Mouse (Mus musculus) cerebellum, postnatal 36 days (tissue): ENCODE results near the gene Trit1.

Experiments
- DNase-seq, 2 experiments: peaks; one replicate each; pipeline ENCODE4 v3.0.0; 2021 to 2022; ENCODE audit warnings: mixed read lengths in 2 of 2

Trit1 gene

DNA sequence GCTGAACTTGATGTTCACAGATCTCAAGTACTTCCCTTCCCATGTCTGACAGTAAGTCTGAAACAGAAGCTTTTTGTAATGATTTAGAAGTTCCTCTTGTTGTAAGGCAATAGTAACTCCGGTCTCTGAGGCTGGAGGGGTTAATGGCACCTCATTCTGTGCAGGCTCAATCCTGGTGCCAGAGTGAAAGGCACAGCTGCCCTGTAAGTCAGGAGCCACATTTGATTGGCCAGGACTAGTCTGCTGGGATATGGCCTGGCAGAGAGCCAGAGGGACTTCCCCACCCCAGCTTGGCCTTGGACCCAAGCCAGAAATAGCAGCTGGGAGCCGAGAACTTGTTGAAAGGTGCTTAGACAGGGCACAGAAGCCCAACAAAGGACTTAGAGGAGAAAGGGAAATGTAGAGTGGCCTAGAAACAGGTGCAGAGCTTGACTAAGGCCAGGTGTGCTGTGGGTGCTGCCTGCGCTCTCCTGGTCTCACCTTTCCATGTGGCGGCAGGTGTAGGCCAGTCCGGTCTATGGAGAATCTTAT is 34.3 kb downstream of the Trit1 start:
- peak; percentile 46 to 53 for DNase-seq

DNA sequence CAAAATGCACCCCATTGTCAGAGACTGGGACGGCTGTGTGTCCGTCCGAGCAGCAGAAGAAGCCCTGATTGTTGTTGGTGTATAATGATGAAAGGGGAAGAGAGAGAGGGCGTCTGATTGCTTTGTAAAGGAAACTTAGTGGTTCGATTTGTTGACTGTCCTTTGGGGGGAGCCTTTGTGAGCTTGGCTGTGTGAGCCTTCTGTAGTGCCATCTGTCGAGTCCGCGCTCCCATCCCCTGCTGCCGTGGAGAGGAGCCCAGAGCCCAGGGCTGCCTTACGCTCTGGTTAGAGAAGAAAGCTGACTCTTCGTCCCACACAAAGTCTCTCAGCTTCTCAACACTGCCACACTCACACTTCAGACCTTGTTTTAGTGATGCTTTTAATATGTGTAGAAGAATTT is 36.8 kb downstream of the Trit1 start:
- peak; percentile 82 to 84 for DNase-seq

DNA sequence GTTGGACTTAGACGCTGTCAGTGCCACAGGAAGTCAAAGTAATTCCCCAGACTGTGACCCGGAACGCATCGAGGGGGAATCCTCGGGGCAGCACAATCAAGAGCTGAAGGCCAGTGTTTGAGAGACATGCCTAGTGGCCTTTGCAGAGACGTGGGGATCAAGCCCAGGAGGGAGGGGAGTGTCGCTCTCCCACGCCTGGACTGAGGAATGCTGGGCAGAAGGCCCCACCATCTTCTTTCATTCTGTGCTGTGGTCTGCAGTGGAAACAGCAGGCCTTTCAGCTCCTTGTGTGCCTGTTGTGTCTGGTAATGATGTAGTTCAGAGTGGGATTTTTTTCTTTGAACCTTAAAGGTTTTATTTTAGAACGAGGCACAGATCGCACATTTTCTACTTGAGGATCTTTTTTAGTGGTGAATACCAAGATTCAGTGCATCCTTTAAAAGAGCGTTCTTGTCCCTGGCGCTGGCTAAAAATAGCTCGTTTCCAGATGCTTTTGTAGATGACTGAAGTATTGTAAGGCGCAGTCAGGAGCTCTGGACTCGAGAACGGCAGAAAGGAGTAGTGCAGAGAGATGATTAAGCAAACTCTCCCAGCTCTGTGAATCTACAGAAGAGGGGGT is 37.9 kb downstream of the Trit1 start:
- DNase-seq = no peak

DNA sequence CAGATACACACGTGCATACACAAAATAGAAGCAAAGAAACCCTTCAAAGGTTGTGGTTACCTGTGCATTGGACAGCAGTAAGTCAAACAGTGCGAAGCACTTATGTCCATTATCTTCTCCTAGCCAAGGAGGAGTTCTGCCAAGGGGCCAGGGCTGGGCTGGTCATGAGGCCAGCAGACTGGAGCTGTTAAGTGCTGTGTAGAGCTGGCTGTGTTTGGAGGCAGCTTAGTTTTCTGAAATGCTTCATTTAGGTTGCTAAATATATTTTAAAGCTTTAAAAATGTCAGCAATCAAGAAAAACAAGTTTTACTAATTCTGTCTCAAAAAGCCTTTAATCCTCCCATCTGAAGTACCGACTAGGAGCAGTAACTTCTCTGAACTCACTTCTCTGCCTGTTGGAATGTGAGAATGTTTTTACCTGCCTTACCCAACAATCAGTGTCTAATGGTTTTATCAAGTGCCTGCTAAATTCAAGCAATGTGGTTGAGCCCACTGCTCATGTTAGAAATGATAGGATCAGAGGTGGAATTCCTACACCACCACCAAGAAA is 40.2 kb downstream of the Trit1 start:
- DNase-seq = no peak

DNA sequence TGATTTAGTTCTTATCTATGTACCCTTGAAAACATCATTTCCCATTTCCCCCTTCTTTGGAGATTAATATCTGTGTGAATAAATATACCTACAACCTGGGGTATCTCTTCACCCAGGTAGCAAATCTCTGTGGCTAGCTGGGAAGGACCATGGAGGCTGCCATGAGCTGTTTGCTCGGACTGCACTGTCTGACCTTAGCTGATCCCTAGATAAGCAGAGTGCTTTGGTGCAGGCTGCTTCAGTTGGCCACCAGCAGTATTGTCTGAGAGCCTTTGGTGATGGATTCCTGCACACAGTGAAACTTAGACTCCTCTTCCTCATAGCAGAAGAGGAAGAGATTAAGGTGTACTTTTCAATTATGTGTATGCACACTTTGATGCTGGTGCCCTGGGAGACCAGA is 41.6 kb downstream of the Trit1 start:
- no peak for DNase-seq

DNA sequence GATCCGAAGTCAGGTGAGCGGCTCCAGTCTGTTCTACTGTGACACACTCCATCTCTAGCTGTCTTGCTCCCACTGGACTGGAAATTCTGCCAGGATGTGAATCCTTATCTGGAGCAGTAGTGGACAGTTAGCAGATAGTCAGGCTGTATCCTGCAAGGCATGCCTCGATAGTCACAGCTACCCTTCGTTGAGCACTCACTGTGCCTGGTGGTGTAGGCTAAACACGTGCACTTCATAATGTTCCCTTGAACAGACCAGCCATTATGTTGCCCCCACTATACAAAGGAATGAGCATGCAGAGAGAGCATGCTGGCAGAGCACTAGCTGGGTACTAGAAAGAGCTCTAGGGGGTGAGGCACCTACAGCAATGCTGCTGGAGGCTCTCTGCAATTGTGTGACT is 45.3 kb downstream of the Trit1 start:
- DNase-seq = no peak

DNA sequence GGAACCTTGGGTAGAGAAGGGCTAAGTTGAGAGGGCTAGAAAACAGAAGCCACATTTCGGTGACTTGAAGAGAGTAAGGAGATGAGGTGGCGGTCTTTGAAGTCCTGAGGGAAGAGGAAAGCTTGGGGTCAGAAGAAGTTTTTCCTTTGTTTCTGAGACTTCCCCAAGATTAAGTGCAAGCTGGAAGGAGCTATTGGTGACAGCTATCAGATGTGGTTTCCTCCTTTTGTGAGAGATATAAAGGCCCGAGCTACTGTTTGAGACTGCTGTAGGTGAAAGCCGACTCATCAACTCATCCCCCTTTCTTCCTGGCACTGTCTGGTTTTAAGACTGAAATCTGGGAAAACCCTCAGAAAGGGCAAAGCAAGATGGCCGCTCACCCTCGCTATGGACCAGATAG is 52.2 kb downstream of the Trit1 start:
- DNase-seq = no peak

DNA sequence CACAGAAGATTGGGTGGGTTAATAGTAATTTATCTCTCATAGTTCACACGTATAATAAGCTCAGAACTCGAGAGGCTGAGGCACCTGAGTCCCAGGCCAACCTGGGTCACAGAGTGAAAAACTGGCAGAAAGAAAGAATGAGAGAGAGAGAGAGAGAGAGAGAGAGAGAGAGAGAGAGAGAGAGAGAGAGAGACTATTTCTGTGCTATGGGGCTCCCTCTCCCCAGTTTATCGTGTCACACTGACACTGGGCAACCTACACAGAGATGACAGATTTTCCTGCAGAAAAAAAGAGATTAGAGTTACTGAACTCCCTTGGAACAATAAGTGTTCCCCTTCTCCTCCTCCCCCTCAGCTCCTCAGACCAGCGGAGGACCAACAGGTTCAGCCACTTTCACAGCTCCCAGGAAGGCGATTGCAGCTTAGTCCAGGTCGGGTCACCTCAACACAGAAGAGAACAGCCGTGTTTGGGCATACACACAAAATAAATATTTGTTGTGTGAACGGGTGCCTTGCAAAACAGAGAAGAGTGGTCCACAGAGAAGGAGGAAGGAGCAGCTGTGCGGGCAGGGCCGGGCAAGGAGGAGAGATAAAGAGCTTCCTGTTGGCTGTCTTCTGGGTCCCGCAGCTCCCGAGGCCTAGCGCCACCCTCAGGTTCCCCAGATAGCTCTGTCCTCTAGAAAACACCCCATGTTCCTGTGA is 55.0 kb downstream of the Trit1 start:
- peak; percentile 36 to 48 for DNase-seq

DNA sequence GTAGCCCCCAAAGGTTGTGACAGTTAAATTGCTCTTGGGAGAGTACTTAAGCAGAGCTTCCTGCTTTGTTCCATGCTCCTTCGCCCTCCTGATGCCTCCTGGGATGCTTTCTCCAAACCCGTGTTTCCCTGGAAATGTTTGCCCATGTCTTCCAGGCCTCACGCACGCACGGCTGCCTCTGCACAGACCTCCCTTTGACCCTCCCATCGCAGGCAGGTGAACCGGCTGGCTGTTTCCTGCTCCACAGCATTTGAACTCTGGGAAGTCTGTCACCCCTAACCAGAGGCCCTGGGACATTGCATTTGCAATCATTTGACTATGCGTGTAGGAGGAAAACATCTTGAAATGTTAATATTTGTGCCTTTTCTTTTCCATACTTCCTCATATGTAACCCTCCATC is 60.5 kb downstream of the Trit1 start:
- DNase-seq = no peak

DNA sequence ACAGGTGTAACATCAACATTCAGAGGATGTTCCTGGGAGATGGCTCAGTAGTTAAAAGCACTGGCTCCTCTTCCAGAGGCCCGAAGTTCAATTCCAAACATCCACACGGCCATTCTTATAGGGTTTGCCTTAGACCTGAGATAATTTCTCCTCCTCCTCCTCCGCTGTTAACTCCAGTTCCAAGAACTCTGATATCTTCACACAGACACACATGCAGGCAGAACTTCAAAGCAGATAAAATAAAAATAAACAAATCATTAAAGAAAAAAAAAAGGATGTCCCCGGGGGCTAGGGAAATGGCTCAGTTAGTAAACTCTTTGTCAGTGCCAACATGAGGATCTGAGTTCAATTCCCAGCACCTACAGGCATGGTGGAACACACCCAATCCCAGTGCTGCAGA is 61.8 kb downstream of the Trit1 start:
- no peak for DNase-seq

DNA sequence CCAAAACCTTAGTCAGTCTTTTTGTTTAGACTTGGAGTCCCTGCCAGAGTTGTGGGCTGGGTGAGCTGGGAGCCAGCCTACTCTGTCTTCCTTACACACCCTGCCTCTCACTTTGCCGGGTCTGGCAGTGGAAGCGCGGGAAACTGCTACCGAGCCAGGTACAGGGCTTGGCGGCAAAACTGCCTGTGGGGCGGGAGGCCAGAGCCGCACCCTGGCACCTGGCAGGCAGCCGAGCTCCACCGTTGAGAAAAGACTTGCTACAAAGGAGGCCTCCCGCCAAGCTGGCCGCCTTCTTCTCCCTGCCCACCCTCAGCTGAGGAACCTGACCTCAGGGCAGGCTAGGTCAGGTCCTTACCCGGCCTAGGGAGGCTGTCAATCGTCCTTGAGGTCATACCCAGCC is 64.4 kb downstream of the Trit1 start:
- DNase-seq = peak; percentile 38 to 52

DNA sequence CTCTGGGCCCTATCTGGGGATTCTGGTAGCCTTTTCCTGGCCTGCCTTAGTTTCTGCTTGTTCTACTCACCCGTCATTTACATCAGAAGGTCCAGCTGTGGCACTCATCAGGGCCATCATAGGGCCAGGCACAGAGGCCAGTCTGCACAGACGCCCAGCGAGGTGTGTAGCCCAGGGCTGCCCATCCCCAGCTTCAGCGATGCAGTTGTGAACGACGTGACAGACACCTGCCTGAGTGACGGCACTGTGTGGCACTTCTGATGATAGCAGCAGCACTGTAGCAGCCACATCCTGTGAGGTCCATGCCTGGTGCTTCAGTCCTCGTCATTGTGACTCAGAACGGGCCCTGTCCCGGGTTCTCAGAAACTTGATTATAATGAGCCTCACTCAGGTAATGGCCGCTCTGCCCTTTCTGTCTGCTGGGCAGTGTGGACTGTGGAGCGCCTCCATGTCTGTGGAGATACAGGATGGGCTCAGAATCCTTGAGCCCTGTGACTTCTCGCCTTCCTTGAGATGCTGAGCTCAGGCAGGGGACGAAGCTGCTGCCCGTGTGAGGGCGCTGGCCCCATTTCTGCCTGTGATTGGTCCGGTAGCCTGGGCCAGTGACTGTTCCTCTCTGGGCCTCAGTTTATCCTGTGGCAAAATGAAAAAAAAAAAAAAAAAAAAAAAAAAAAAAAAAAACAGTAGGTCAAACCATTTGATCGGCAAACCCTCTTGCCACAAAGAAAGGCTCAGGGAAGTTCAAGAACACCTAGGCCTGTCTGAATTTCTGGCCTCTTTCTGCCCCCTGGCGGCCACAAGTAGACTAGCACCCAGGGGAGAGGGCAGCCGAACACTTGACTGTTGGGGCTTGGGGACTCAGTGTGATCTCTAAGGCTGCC is 66.1 kb downstream of the Trit1 start:
- peak; percentile 61 to 65 for DNase-seq

DNA sequence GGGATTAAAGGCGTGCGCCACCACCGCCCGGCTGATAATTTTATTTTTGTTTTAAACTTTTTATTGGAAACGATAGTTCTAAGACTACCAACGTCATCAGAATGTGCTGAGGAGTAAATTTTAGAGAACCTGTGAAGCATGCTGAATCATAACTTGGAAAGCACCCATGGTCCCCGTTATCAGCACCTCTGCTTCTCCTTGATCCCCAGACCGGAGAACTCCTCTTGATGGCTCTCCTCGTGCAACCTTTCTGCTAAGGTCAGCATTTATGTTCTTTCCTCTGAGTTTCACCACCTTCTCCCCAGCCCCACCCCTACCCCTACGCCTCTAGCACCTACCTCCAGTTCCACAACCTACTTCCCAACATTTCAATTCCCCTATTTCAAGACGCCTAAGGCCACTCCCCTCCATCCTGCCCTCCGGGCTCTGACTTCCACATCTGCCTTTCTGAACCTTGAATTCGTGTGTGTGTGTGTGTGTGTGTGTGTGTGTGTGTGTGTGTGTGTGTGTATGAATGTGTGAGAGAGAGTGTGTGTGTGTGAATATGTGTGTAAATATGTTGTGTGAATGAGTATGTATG is 67.0 kb downstream of the Trit1 start:
- no peak for DNase-seq

DNA sequence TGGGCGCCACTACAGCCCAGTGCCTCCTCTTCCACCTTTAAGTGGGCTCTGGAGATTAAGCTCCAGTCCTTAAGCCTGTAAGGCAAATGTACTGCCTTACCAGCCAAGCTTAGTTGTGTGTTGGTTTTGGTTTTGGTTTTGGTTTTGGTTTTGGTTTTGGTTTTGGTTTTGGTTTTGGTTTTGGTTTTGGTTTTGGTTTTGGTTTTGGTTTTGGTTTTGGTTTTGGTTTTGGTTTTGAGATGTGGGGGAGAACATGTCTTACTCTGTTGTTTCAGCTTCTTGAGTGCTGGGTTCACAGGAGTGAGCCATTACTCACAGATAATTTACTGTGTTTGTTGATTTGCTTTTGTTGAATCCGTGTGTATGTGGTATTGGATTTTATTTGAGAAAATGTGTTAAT is 68.9 kb downstream of the Trit1 start:
- DNase-seq = no peak

DNA sequence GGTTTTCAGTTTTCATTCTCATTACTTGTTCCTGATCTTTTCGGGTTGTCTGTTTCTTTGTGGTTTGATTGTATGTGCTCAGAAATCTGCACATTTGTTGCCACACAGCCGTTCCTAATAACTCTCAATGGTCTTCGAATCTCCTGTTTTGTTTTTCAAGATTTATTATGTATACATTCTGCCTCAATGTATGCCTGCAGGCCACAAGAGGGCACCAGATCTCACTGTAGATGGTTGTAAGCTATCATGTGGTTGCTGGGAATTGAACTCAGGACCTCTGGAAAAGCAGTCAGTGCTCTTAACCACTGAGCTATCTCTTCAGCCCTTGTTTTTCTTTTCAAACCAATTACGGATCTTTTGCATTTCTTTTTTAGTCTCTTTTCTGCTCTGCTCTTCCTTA is 70.0 kb downstream of the Trit1 start:
- DNase-seq = no peak

DNA sequence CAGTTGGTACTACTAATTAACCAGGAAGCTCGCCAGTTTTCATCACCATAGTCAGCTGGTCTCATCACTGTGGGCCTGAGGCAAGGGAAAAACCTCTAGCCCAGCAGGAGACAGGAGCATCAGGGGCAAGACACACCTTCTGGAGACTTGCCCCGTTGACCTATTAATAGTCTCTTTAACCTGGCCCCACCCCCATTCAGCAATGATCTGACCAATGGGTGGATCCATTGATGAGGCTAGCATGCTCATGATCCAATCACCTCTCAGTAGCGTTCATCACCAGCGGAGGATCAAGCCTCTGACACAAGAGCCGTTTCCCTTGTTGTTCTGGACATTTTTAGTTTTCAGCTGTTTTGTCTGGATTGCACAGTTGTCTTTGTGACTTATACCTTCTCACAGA is 76.2 kb downstream of the Trit1 start:
- no peak for DNase-seq

DNA sequence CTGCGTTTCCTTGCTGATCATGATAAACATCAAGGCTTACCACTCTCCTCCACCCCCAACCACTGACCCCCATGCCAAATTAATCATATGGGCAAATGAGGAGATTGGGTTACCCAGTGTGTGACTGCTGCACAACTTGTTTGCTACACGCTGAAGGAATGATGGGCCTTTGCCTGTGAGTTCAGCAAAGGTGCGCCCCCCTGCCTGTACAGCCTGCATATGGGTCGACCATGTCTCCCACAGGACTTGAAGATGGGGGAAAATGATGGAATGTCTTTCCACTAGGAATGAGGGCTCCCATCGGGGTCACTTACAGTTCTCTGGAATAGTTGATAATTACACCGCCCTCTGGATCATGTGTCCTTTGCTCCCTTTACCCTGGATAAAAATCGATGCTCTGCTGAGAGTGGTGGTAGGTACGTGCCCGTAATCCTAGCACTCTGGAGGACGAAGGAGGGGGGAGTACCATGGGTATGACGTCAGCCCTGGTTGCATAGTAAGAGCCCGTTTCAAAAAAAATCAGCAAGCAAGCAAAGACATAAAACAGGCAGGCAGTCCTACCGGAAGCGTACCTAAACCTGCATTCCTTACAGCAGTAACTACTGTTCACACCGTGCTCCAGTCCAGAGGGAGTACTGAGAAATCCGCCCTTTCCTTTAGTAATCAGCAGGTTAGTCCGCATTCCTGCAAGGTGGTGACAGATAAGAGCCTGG is 76.8 kb downstream of the Trit1 start:
- no peak for DNase-seq

DNA sequence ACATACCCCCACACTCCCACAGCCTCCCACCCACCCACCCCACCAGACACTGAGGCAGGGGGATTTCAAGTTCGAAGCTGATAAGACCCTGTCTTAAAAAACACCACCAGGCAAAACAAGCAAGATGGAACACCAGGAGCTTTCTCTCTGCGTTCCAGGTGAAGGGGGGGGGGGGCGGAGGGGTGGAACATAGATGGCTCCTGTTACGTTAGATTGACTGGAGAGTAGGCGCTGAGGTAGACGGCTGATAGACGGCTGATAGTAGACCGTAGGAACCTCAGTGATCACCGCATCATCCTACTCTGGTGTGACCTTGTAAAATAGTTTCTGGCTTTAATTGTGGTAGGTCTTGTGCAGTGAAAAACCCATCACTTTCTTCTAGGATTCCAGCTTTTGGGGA is 77.5 kb downstream of the Trit1 start:
- no peak for DNase-seq
